Mouse (Mus musculus): ENCODE measurements around the gene Irx2.

DNA sequence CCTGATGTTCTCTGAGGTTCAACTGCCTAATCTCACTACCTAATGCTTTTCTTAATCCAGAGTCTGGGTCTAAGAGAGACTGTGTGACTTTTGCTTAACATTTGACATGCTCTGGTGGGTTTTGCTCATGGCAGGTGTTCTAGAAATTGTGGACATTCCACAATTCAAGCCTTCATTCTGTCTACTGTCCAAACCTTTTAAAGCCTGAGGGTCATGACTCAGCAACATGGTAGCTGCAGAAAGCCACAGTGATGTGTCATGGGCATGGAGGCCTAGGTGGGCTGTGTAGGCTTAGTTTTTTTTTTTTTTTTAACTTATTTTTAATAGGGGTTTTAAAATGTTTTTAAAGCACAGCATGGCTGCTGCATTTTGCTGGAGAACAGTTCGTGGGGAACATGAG lies 27.8 kb downstream of the Irx2 start:
- TF ChIP-seq EP300 (IDR thresholded peaks at IDR 0.05; ENCODE audit: low read depth) = no peak
- no peak for TF ChIP-seq CTCF (IDR thresholded peaks at IDR 0.05; ENCODE audit: low read depth)
